Mouse (Mus musculus) heart, postnatal 4 days (tissue): ENCODE measurements around the gene Mtx2. TPM values are rescaled to one million over a fixed set of nuclear protein-coding genes. Genes with fewer than 3 reads are reported as not detected.

ENCODE experiments used
- DNase-seq: peaks from one replicate; pipeline ENCODE4 v3.0.0; 2021
- total RNA-seq, 2 experiments: library from RNA; stranded (reverse); gene quantifications; 2 replicates each; pipeline ENCODE4 v1.2.3; 2021

Gene Mtx2
- total RNA-seq, 2 experiments from 2014 or later: 133 to 148 TPM

DNA sequence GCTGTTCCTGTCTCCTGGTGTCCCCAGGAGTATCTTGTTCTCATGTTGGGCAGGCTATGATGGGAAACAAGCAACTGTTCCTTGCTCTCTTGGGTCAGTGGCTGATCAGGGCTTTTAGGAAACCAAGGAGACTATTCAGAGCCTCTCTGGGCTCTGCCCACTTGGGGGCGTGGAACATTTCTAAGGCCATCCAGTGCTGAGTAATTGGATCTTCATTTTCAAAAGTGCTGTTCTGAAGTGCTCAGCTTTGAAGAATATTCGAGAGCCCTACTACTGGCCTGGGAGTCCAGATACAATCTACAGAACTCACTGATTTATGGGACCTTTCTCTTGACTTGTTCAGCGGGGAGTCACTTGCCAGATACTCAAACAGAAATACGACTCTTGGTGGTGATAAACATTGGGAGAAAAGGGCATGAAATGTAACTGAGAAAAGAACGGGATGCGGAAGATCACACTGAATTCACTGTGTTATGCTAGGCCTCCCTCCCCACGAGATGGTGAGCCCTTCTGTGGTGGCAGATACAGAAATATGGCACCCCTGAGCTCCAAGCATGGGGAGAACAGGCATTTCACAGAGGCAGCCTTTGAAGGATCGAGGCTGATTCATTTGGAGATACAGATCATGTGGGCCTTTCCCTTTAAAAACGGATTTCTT lies 92.4 kb downstream of the Mtx2 start:
- DNase-seq: no peak

DNA sequence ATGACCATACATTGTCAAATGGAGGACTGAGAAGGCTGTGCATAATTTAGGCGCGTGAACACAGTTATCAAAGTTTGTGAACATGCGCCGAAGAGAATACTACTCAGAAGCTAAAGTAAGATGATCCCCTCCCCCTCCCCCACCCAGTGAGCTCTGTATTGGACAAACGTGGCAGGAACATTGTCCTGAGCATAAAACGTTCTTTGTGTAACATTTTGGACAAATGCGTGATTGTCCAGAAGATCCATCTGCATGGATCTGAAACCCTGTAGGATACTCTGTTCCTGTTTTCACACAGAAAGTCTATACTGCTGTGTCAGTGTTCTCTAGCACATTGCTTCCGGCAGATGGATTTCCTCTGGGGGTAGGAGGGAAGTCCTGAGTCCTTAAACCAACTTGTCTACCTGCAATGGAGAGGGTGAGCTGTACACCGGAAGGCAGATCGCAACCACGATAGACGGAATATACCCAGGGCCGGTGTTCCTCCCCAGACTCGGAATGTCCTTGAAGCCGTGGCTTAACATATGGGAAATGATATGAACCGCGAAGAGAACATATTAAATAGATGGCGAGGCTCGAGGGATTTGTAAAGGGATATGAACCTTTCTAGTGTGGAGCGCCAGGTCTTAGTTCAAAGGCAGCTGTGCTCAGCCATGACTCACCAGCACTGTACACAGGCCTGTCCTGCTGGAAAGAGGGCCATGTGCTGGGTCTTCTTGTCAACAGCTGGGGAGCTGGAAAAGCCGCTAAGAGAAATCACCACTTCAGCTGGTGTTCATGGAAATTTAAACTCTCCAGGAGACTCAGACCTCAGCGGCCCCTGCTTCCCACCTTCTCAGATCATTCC lies 100.6 kb downstream of the Mtx2 start:
- DNase-seq: peak; percentile 21

Other genes starting within 250 kb of the Mtx2 start
- gene Lnpk, start 246.4 kb upstream of the Mtx2 start, total RNA-seq: 10 to 100 TPM; 20.8 to 21.3 TPM
- gene Evx2, start 166.2 kb upstream of the Mtx2 start, total RNA-seq: not detected
- not detected for gene Hoxd13, start 157.5 kb upstream of the Mtx2 start, total RNA-seq
- gene Hoxd12, start 150.8 kb upstream of the Mtx2 start, total RNA-seq: not detected
- gene Hoxd11, start 146.2 kb upstream of the Mtx2 start, total RNA-seq: not detected
- not detected for gene Hoxd10, start 133.9 kb upstream of the Mtx2 start, total RNA-seq
- gene Hoxd9, start 128.1 kb upstream of the Mtx2 start, total RNA-seq: under 1 TPM; 0.12 to 0.27 TPM
- gene Hoxd8, start 121.2 kb upstream of the Mtx2 start, total RNA-seq: 1 to 10 TPM; 1.2 to 1.9 TPM
- gene Hoxd3, start 113.9 kb upstream of the Mtx2 start, total RNA-seq: under 1 TPM in 1 of 2 experiments, not detected in 1; 0.11 TPM
- gene Hoxd4, start 113.9 kb upstream of the Mtx2 start, total RNA-seq: under 1 TPM; 0.45 TPM
- gene Gm28230, start 99.1 kb upstream of the Mtx2 start, total RNA-seq: not detected
- not detected for gene Hoxd1, start 62.8 kb upstream of the Mtx2 start, total RNA-seq